Mouse (Mus musculus): ENCODE measurements around the gene Brpf1. TPM values are rescaled to one million over a fixed set of nuclear protein-coding genes. Genes with fewer than 3 reads are reported as not detected.

The Brpf1 gene
- polyA plus RNA-seq, 1 experiment from 2014 or later: 22.8 TPM

- H3K9ac ChIP-seq (replicated peaks; ENCODE audit: low read length): peak within 1 kb of the TSS; percentile 46
- peak within 1 kb of the TSS; percentile 61 for H3K4me2 ChIP-seq (ENCODE audit: low read length)
- ATAC-seq (ENCODE audit: low FRiP score, low TSS enrichment): peak; percentile 34; the same call in 1 of the 2 replicates
- under 1% methylated on average over 37 of the region's 37 CpGs for WGBS
- peaks cover 10% of the 10 kb centered on the region; the same call in 1 of the 2 replicates for H3K4me1 ChIP-seq (ENCODE audit: control insufficient read depth, insufficient read depth, low read length)
- peaks cover 25% of the 10 kb centered on the region; the same call in 1 of the 2 replicates for H3K36me3 ChIP-seq (ENCODE audit: control insufficient read depth, insufficient read depth, low read length)
- peak; percentile 61 for DNase-seq
- H3K27ac ChIP-seq (replicated peaks; ENCODE audit: low read depth, low read length): no peak within 1 kb of the TSS
- no peaks in the 10 kb centered on the region for H3K9me3 ChIP-seq (ENCODE audit: control insufficient read depth, low read length)
- H3K27me3 ChIP-seq (ENCODE audit: control insufficient read depth, insufficient read depth, low read length): peaks cover 31% of the 10 kb centered on the region
- H3K4me3 ChIP-seq (replicated peaks; ENCODE audit: low read depth, low read length): peak within 1 kb of the TSS; percentile 34
These were observed 24.7 kb upstream of the Brpf1 start, which contains the start of gene Cpne9 for GRCm38 (mm10) chr6:113282101-113282802. TSS of gene Cpne9 (plus strand) at chr6:113282307.

GRCm38 (mm10) chr6:113282969-113283368, 24.0 kb upstream of the Brpf1 start:
- ATAC-seq (ENCODE audit: low FRiP score, low TSS enrichment): peak; percentile 20; the same call in 1 of the 2 replicates
- Histone ChIP-seq H3K27me3 (ENCODE audit: control insufficient read depth, insufficient read depth, low read length) (peaks cover 31% of the 10 kb centered on the region), H3K9ac (replicated peaks; ENCODE audit: low read length) (peak overlapping the region; percentile 37; the same call in 1 of the 2 replicates), H3K9me3 (ENCODE audit: control insufficient read depth, low read length) (no peaks in the 10 kb centered on the region), H3K36me3 (ENCODE audit: control insufficient read depth, insufficient read depth, low read length) (peaks cover 20% of the 10 kb centered on the region; the same call in 1 of the 2 replicates), H3K4me3 (replicated peaks; ENCODE audit: low read depth, low read length) (peak overlapping the region; percentile 34), H3K27ac (replicated peaks; ENCODE audit: low read depth, low read length) (no peak overlapping the region), H3K4me2 (ENCODE audit: low read length) (peak overlapping the region; percentile 61), H3K4me1 (ENCODE audit: control insufficient read depth, insufficient read depth, low read length) (peaks cover 10% of the 10 kb centered on the region; the same call in 1 of the 2 replicates)
- 2% methylated on average over 19 of the region's 22 CpGs for WGBS
- DNase-seq: peak; percentile 16

GRCm38 (mm10) chr6:113283500-113283899, 23.4 kb upstream of the Brpf1 start:
- peaks cover 14% of the 10 kb centered on the region; the same call in 1 of the 2 replicates for H3K36me3 ChIP-seq (ENCODE audit: control insufficient read depth, insufficient read depth, low read length)
- DNase-seq (no peak), ATAC-seq (ENCODE audit: low FRiP score, low TSS enrichment) (no peak)
- peaks cover 10% of the 10 kb centered on the region; the same call in 1 of the 2 replicates for H3K4me1 ChIP-seq (ENCODE audit: control insufficient read depth, insufficient read depth, low read length)
- no peaks in the 10 kb centered on the region for H3K9me3 ChIP-seq (ENCODE audit: control insufficient read depth, low read length)
- no peak overlapping the region for H3K4me3 ChIP-seq (replicated peaks; ENCODE audit: low read depth, low read length)
- H3K27ac ChIP-seq (replicated peaks; ENCODE audit: low read depth, low read length): no peak overlapping the region
- no peak overlapping the region for H3K9ac ChIP-seq (replicated peaks; ENCODE audit: low read length)
- peaks cover 31% of the 10 kb centered on the region for H3K27me3 ChIP-seq (ENCODE audit: control insufficient read depth, insufficient read depth, low read length)
- 8% methylated on average over 6 of the region's 6 CpGs for WGBS
- H3K4me2 ChIP-seq (ENCODE audit: low read length): no peak overlapping the region; the same call in 1 of the 2 replicates

- Histone ChIP-seq H3K27ac (replicated peaks; ENCODE audit: low read depth, low read length) (no peak overlapping the region), H3K4me1 (ENCODE audit: control insufficient read depth, insufficient read depth, low read length) (peaks cover 10% of the 10 kb centered on the region; the same call in 1 of the 2 replicates), H3K36me3 (ENCODE audit: control insufficient read depth, insufficient read depth, low read length) (0 out of 2 replicates have a peak, but pooled peaks cover 7% of the 10 kb centered on the region), H3K9me3 (ENCODE audit: control insufficient read depth, low read length) (no peaks in the 10 kb centered on the region), H3K27me3 (ENCODE audit: control insufficient read depth, insufficient read depth, low read length) (peaks cover 31% of the 10 kb centered on the region), H3K4me2 (ENCODE audit: low read length) (no peak overlapping the region), H3K4me3 (replicated peaks; ENCODE audit: low read depth, low read length) (no peak overlapping the region), H3K9ac (replicated peaks; ENCODE audit: low read length) (no peak overlapping the region)
- ATAC-seq (ENCODE audit: low FRiP score, low TSS enrichment): no peak
- WGBS: 78% methylated on average over 3 of the region's 3 CpGs
- DNase-seq: no peak
These were observed 22.0 kb upstream of the Brpf1 start for GRCm38 (mm10) chr6:113284931-113285330.

- no peak for ATAC-seq (ENCODE audit: low FRiP score, low TSS enrichment)
- DNase-seq: no peak
- H3K4me3 ChIP-seq (replicated peaks; ENCODE audit: low read depth, low read length): no peak overlapping the region
- WGBS: 63% methylated on average over 1 of the region's 1 CpGs
- no peaks in the 10 kb centered on the region for H3K9me3 ChIP-seq (ENCODE audit: control insufficient read depth, low read length)
- H3K9ac ChIP-seq (replicated peaks; ENCODE audit: low read length): no peak overlapping the region
- H3K36me3 ChIP-seq (ENCODE audit: control insufficient read depth, insufficient read depth, low read length): no peaks in the 10 kb centered on the region
- peaks cover 10% of the 10 kb centered on the region; the same call in 1 of the 2 replicates for H3K4me1 ChIP-seq (ENCODE audit: control insufficient read depth, insufficient read depth, low read length)
- H3K27me3 ChIP-seq (ENCODE audit: control insufficient read depth, insufficient read depth, low read length): peaks cover 31% of the 10 kb centered on the region
- no peak overlapping the region for H3K27ac ChIP-seq (replicated peaks; ENCODE audit: low read depth, low read length)
- H3K4me2 ChIP-seq (ENCODE audit: low read length): no peak overlapping the region
These were observed 20.6 kb upstream of the Brpf1 start for GRCm38 (mm10) chr6:113286316-113286715.

GRCm38 (mm10) chr6:113287236-113287635, 19.7 kb upstream of the Brpf1 start:
- Histone ChIP-seq H3K4me2 (ENCODE audit: low read length) (no peak overlapping the region), H3K27me3 (ENCODE audit: control insufficient read depth, insufficient read depth, low read length) (peaks cover 24% of the 10 kb centered on the region), H3K27ac (replicated peaks; ENCODE audit: low read depth, low read length) (no peak overlapping the region), H3K4me1 (ENCODE audit: control insufficient read depth, insufficient read depth, low read length) (peaks cover 8% of the 10 kb centered on the region; the same call in 1 of the 2 replicates), H3K9ac (replicated peaks; ENCODE audit: low read length) (no peak overlapping the region), H3K4me3 (replicated peaks; ENCODE audit: low read depth, low read length) (no peak overlapping the region), H3K36me3 (ENCODE audit: control insufficient read depth, insufficient read depth, low read length) (no peaks in the 10 kb centered on the region), H3K9me3 (ENCODE audit: control insufficient read depth, low read length) (no peaks in the 10 kb centered on the region)
- DNase-seq (no peak), ATAC-seq (ENCODE audit: low FRiP score, low TSS enrichment) (no peak)
- WGBS: 66% methylated on average over 4 of the region's 4 CpGs

- Histone ChIP-seq H3K4me1 (ENCODE audit: control insufficient read depth, insufficient read depth, low read length) (no peaks in the 10 kb centered on the region), H3K4me3 (replicated peaks; ENCODE audit: low read depth, low read length) (no peak overlapping the region), H3K27ac (replicated peaks; ENCODE audit: low read depth, low read length) (no peak overlapping the region), H3K4me2 (ENCODE audit: low read length) (no peak overlapping the region), H3K9ac (replicated peaks; ENCODE audit: low read length) (no peak overlapping the region), H3K27me3 (ENCODE audit: control insufficient read depth, insufficient read depth, low read length) (0 out of 2 replicates have a peak, but pooled peaks cover 3% of the 10 kb centered on the region), H3K36me3 (ENCODE audit: control insufficient read depth, insufficient read depth, low read length) (no peaks in the 10 kb centered on the region), H3K9me3 (ENCODE audit: control insufficient read depth, low read length) (no peaks in the 10 kb centered on the region)
- no peak for ATAC-seq (ENCODE audit: low FRiP score, low TSS enrichment)
- no peak for DNase-seq
- WGBS: 91% methylated on average over 15 of the region's 15 CpGs
These were observed 17.6 kb upstream of the Brpf1 start for GRCm38 (mm10) chr6:113289346-113289745.

- Histone ChIP-seq H3K27ac (replicated peaks; ENCODE audit: low read depth, low read length) (no peak overlapping the region), H3K27me3 (ENCODE audit: control insufficient read depth, insufficient read depth, low read length) (no peaks in the 10 kb centered on the region), H3K9me3 (ENCODE audit: control insufficient read depth, low read length) (no peaks in the 10 kb centered on the region), H3K36me3 (ENCODE audit: control insufficient read depth, insufficient read depth, low read length) (no peaks in the 10 kb centered on the region), H3K4me2 (ENCODE audit: low read length) (no peak overlapping the region), H3K4me1 (ENCODE audit: control insufficient read depth, insufficient read depth, low read length) (no peaks in the 10 kb centered on the region), H3K4me3 (replicated peaks; ENCODE audit: low read depth, low read length) (no peak overlapping the region), H3K9ac (replicated peaks; ENCODE audit: low read length) (no peak overlapping the region)
- DNase-seq (no peak), ATAC-seq (ENCODE audit: low FRiP score, low TSS enrichment) (no peak)
- 76% methylated on average over 6 of the region's 6 CpGs for WGBS
These were observed 16.6 kb upstream of the Brpf1 start for GRCm38 (mm10) chr6:113290346-113290745.

GRCm38 (mm10) chr6:113292938-113293337, 14.0 kb upstream of the Brpf1 start:
- Histone ChIP-seq H3K27me3 (ENCODE audit: control insufficient read depth, insufficient read depth, low read length) (no peaks in the 10 kb centered on the region), H3K27ac (replicated peaks; ENCODE audit: low read depth, low read length) (no peak overlapping the region), H3K36me3 (ENCODE audit: control insufficient read depth, insufficient read depth, low read length) (no peaks in the 10 kb centered on the region), H3K4me2 (ENCODE audit: low read length) (no peak overlapping the region), H3K4me3 (replicated peaks; ENCODE audit: low read depth, low read length) (no peak overlapping the region), H3K9me3 (ENCODE audit: control insufficient read depth, low read length) (no peaks in the 10 kb centered on the region), H3K9ac (replicated peaks; ENCODE audit: low read length) (no peak overlapping the region), H3K4me1 (ENCODE audit: control insufficient read depth, insufficient read depth, low read length) (no peaks in the 10 kb centered on the region)
- DNase-seq (no peak), ATAC-seq (ENCODE audit: low FRiP score, low TSS enrichment) (no peak)
- 76% methylated on average over 5 of the region's 5 CpGs for WGBS
